Mouse (Mus musculus) mature B cell (primary cell): ENCODE measurements around the gene Ttll10.

Experiments
- in situ Hi-C: fragments of 300-500 bp; cut with MboI; formaldehyde crosslinking; loops from 2 replicates; pipeline ENCODE4 v1.14.3; 2019

Gene Ttll10

GRCm38 (mm10) chr4:156059261-156059660 lies at the start of gene Ttll10:
TSS of gene Ttll10 (minus strand) at chr4:156059414.
- in situ Hi-C loops = no loop called here

GRCm38 (mm10) chr4:156103342-156103741 lies 44.1 kb upstream of the Ttll10 start:
- in situ Hi-C loops = no loop called here

GRCm38 (mm10) chr4:156101481-156101903 lies 42.3 kb upstream of the Ttll10 start:
- in situ Hi-C loops = no loop called here

DNA sequence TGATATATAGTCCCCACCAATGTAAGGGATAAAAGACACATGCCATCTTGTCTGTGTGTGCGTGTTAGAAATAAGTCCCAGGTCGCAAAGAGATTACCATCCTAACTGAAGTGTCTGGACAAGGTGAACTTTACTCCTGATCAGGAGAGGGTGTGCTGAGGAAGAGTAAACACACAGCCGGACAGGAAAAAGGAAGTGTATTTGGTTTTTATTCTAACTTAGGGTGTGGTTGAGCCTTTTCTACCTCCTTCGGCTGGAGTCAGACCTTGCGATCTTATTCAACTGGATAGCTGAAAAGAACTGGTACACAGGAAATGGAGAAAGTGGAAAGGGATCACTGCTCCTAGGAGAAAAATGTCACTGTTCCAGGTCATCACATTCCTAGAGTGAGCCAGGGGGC lies 41.3 kb upstream of the Ttll10 start:
- in situ Hi-C loops = no loop called here

DNA sequence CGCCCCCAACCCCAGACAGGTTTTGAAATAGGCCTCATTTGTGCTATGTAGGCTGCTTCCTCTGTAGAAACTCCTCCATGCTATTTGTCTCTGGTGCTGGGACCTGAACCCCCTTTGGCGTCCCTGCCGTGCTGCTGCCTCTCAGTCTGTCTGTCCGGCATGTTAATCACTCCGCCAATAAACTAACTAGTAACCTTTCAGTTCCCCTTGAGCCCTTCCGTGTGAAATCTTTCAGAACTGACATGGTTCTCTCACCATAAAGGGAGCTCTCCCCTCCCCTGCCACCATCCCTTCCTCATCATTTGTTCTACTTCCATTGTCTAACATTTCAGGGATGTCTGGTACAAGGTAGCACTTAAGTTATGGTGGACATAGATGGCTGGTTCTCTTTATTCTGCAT lies 40.2 kb upstream of the Ttll10 start:
- in situ Hi-C loops = no loop called here

DNA sequence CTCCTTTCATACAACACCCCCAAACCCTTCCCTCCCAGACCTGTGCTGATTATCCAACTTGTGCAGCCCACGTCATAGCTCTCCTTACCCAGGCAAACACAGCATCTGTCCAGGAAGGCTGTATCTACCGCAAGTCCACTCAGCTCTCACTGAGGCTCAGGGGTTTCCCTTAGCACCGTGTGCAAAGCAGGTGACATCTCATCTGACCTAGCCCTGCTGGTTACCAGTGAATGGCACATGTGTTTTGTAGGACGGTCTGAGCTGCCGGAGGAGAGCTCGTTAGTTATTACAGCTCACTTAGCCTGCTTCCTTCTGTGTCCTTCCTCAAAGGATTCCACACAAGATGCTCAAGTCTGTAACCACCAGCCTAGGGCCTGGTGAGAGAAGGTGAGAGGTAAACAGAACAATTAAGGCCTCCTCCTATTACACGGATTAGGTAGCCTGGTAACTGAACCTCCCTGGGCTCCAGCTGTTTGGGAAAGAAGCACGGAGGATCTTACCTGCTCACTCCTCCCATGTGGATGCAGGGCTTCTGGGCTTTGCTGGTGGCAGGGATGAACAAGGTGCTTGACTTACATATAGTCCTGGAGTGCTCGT lies 38.7 kb upstream of the Ttll10 start:
- in situ Hi-C loops = no loop called here

- in situ Hi-C loops = no loop called here
These were observed 37.0 kb upstream of the Ttll10 start for GRCm38 (mm10) chr4:156096191-156096590.

DNA sequence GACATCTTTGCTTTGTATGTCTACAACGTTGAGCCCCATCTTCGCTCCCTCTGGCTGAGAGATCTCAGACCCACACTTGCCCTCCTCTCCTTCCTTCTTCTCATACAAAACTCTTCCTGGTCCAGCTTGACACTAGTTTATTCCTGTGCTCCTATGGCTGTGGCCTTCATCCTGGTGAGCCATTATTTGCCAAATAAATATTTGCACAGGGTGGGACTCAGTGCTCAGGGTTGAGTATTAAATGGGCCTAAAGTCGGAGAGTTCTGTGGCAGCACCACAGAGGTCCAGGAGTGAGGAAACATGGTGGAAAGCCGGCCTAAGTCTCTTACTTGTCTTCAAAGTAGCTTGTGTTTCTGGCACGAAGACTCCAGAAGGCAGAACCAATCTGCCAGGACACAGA lies 34.5 kb upstream of the Ttll10 start:
- in situ Hi-C loops = no loop called here

DNA sequence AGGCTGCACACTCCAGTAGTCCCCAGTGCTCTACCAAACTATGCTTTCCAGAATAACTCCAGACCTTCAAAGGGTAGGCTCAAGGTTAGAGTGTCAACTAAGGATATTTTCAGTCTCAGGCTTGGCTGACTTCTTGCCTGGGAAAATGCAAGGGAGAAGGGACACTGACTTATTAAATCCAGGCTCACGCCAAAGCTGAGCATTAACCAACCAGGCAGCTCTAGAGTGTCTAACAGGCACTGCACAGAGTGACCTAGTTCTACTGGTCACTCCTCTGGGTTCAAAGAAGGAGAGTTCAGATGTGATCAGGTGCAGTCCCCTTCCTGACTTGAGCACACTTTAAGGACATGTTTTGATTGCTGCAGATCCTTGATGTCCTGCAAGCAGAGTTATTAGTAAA lies 33.6 kb upstream of the Ttll10 start:
- in situ Hi-C loops = no loop called here

GRCm38 (mm10) chr4:156091236-156091635 lies 32.0 kb upstream of the Ttll10 start:
- in situ Hi-C loops = no loop called here

DNA sequence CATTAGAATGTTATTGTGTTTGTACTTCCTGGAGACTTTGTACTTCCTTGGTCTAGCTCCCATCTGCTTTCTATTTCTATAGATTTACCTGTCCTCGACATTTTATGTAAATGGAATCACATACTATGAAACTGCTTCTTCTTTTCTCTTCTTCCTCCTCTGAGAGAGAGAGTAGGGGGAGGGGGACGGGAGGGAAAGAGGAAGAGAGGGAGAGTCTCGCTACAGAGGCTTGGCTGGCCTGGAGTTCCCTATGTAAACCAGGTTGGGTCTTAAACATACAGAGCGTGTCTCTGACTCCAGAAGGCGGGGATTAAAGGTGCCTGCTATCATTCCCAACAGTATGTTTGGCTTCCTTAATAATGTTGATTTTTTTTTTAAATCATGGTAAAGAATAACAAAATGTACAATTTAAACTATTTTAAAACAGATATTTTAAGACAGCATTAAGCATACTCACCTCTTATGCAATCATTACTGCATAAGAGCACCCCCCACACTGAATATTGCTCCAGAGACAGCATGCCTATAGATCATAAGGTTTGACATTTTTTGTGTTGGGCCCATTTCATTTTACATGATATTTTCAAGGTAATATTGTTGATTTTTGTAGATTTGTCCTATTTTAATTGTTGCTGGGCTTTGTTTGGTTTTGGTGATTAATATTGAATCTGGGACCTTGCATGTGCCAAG lies 28.3 kb upstream of the Ttll10 start:
- in situ Hi-C loops = no loop called here

DNA sequence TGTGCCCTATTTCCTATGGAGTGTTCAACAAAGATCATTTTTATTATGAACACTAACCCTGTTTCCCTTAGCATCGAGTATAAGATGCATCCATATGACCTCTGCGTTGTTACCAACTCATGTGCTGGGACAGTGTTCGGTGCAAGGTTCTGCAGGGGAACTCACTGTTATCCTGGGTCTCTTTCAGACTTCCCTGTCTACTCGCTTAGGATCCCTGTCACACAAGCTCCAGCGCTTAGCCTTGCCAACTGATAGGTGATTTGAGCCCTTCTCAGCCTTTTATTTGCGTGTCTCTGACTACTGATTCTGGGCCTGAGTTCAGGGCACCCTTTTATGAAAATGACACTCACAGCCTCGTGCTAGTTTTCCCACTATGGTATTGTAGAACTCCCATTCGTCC lies 26.0 kb upstream of the Ttll10 start:
- in situ Hi-C loops = no loop called here

- in situ Hi-C loops = no loop called here
These were observed 25.1 kb upstream of the Ttll10 start for GRCm38 (mm10) chr4:156084096-156084879.

GRCm38 (mm10) chr4:156083348-156083747 lies 24.1 kb upstream of the Ttll10 start:
- in situ Hi-C loops = no loop called here

DNA sequence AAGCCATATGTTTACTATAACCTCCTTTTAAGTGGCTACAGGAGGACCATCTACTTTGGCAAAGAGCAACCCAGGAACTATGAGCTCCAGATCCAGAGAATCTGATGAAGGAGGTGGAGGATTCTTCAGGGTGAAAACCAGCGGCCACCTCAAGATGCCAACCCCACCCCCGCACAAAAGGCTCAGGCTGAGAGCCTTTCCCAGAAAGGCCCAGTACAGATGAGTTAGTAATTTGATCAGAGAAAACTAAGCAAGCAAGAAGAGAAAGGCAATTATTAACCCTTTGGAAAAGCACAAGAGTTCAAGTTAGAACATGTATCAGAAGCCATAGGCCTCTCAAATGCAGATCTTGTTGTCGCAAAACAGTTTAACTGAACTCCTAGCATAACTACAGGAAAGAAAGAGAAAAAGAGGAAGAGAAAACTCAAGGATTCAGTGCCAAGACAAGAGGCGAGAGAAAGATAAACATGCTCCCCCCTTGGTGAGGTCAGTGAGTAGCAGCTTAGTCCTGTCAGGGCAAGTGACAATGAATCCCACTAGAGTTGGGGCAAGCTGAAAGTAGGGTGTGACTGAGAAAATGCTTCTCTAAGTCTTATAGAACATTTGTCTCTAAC lies 23.5 kb upstream of the Ttll10 start:
- in situ Hi-C loops = no loop called here

GRCm38 (mm10) chr4:156077499-156078301 lies 18.5 kb upstream of the Ttll10 start:
- in situ Hi-C loops = no loop called here

DNA sequence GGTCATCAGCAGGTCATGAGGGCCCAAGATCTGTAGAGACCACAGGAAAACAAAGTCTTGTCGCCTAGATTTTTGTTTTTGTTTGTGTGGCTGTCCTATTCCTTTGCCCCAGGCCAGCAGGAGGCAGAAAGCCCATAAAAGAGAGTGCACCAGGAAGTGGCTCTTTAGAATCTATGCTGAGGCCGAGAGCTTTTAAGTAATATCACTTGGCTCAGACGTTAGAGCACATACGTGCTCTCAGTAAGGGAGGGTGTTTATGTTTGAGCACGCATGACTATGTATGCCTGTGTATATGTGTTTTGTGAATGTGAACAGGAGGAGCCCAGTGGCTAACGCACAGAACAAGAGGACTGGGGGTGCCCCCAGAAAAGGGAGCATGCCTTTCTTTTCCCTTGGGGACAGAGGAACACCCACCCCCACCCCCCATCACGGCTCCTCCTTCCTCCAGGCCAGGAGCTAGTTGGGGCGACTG lies 17.7 kb upstream of the Ttll10 start:
- in situ Hi-C loops = no loop called here

DNA sequence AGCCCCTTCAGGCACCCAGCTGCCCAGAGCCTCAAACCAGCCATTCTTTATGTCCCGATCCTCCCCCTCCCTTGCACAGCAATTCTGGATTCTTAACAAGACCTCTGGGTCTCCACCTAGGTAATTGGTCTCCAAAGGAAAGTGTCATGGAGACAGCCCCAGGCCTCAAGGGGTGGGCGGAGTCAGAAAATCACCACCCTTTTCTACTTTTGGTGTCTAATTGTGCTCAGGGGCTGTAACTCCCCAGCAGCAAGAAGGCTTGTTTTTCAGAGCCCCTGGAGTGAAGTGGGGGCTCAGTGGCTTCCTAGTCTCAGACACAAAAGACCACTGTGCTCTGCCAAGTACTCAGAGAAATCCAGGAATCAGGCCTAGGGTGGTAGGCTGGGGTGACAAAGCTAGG lies 11.5 kb upstream of the Ttll10 start:
- in situ Hi-C loops = no loop called here

GRCm38 (mm10) chr4:156070276-156070675 lies 11.1 kb upstream of the Ttll10 start:
- in situ Hi-C loops = no loop called here

DNA sequence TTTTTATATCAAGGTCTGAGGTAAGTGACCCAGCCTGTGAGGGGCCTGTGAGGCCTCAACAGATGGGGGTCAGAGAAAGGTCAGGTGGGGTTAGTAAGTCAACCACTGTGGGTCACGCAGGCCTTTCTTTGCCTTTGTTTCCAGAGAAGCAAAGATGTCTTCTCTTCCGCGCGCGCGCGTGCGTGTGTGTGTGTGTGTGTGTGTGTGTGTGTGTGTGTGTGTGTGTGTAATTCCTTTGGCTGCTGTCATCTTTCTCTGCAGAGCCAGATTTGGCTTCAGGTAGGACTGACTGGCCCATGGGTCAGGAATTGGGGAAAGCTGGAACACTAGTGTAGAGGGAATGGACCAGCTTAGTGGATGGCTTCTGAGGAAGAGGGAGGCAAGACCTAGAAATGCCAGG lies 10.5 kb upstream of the Ttll10 start:
- in situ Hi-C loops = no loop called here

DNA sequence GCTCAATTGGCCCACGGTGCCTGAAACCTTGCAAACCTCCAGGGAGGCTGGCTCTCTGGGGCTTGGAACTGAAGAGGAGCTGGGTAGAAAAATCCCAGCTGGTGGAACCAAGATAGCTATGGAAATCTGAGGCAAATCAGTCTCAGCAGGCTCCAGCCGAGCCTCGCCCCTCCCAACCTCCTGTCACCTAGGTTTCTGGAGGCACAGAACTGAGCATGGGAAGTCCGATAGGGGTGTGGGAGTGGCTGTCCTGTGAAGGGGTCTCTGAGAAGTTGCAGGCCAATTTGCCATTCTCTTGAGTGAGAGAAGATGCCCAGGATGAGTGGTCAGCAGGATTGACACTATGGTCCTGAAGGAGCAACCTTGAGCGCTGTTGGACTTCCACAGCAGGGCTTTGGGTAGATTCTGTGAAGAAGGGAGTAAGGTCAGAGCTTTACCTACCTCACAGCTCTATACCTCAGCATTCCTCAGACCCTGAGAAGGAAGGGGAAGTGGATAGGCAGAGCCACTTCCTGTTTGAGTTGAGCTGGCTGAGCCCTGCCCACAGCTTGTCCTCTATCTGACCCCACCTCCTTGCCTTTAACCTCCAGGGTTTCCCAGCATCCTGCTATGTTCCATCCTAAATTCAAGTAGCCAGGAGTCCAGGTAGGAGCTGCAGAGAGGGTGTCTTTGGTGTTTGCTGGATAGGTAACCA lies 8.2 kb upstream of the Ttll10 start:
- in situ Hi-C loops = no loop called here
